Mouse (Mus musculus): ENCODE results near the gene 1700123L14Rik.

DNA sequence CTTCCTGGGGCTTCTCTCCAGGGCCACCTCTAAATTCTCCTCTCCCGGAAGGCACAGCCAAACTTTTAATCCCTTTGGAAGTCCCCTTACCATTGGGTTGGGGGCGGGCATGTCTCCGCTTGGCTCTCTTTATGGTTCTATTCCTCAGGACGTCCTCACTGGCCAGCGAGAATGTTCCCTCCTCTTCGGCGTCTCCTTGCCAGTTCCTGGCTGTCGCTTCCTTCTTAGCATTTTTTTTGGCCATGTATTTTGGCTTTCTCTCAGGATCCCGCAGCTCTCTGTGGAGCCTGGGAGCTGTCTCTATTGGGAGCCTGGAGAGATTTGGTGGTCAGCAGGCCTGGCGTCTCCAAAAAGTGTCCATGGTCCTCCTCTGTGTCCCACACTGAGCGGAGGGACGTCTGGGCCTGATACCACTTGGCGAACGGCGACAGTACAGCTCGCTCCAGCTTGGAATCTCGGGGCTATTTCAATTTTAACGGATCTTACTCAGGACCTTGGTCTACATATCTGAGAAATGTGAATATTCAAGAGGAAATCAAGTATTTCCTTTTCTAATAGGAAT, at the start of gene 1700123L14Rik:
- TF ChIP-seq NRF1 (IDR thresholded peaks at IDR 0.05; ENCODE audit: low read depth, low read length) (no peak), SMC3 (IDR thresholded peaks at IDR 0.05; ENCODE audit: low read depth, low read length) (no peak), NELFE (IDR thresholded peaks at IDR 0.05; ENCODE audit: low read depth, low read length) (no peak), EP300 (IDR thresholded peaks at IDR 0.05; ENCODE audit: low read length) (no peak), CTCF (conservative IDR thresholded peaks at IDR 0.05 in 1 of 2, IDR thresholded peaks at IDR 0.05 in 1 of 2; ENCODE audit: low read depth in 2 of 2, low read length in 2 of 2) (no peak), POLR2AphosphoS2 (IDR thresholded peaks at IDR 0.05; ENCODE audit: low read depth, low read length) (no peak), MYC (IDR thresholded peaks at IDR 0.05; ENCODE audit: low read depth, low read length) (no peak), POLR2A (IDR thresholded peaks at IDR 0.05; ENCODE audit: low read depth, low read length) (no peak), ETS1 (conservative IDR thresholded peaks at IDR 0.05; ENCODE audit: low read depth, low read length) (no peak), MAFK (IDR thresholded peaks at IDR 0.05; ENCODE audit: insufficient replicate concordance, low read length) (no peak), USF1 (IDR thresholded peaks at IDR 0.05; ENCODE audit: low read depth, low read length) (no peak), MAX (IDR thresholded peaks at IDR 0.05; ENCODE audit: low read length) (no peak)

Measured in CH12.LX (cell line).